Mouse (Mus musculus) embryonic facial prominence, embryonic 15.5 days (tissue): ENCODE measurements around the gene Ckmt1. TPM values are rescaled to one million over a fixed set of nuclear protein-coding genes. Genes with fewer than 3 reads are reported as not detected.
"Not testable (repeated sequence)": the region's sequence is repeated elsewhere in the genome, so short reads cannot be mapped to it uniquely, and the experiment has no call there.

ENCODE experiments used
- ATAC-seq: fragments of 200-750 bp; cut with Nextera tagmentation; 2 replicates; pipeline ENCODE4 v1.8.0; 2017; ENCODE audit warnings: low read depth, moderate TSS enrichment; ENCODE audit not compliant: insufficient number of reproducible peaks, low FRiP score, low TSS enrichment
- H3K27ac ChIP-seq: fragments of 300-500 bp; sonication (generic); replicated peaks from 2 replicates; pipeline ENCODE4 v1.5.1; 2015; ENCODE audit warnings: mild to moderate bottlenecking, inconsistent platforms
- H3K27me3 ChIP-seq: fragments of 300-500 bp; sonication (generic); 2 replicates; pipeline ENCODE4 v1.6.1; 2015; ENCODE audit warnings: inconsistent platforms
- H3K36me3 ChIP-seq: fragments of 300-500 bp; sonication (generic); 2 replicates; pipeline ENCODE4 v1.6.1; 2015; ENCODE audit warnings: mild to moderate bottlenecking, inconsistent platforms
- H3K4me1 ChIP-seq: fragments of 300-500 bp; sonication (generic); 2 replicates; pipeline ENCODE4 v1.6.1; 2015; ENCODE audit warnings: inconsistent platforms
- H3K4me2 ChIP-seq: fragments of 300-500 bp; sonication (generic); replicated peaks from 2 replicates; pipeline ENCODE4 v1.6.1; 2015; ENCODE audit warnings: mild to moderate bottlenecking, inconsistent platforms
- H3K4me3 ChIP-seq: fragments of 300-500 bp; sonication (generic); replicated peaks from 2 replicates; pipeline ENCODE4 v1.5.1; 2015; ENCODE audit warnings: mild to moderate bottlenecking, inconsistent platforms
- H3K9ac ChIP-seq: fragments of 300-500 bp; sonication (generic); 2 replicates; pipeline ENCODE4 v1.6.1; 2015; ENCODE audit warnings: inconsistent platforms
- H3K9me3 ChIP-seq: fragments of 300-500 bp; sonication (generic); replicated peaks from 2 replicates; pipeline ENCODE4 v1.6.1; 2016; ENCODE audit warnings: inconsistent platforms
- WGBS: fragments of 180-500 bp; shearing (Covaris S2); methylation state at CpG from one replicate; pipeline ENCODE4 v1.1.7; 2015; 5-methylcytosine and 5-hydroxymethylcytosine counted together
- polyA plus RNA-seq: library from polyadenylated mRNA; unstranded; fragments of >200 nt; fragmentation: Nextera tagmentation; extraction: Ambion mirVana; gene quantifications from 2 replicates; pipeline ENCODE4 v1.2.1, GENCODE M21; 2015

Gene Ckmt1
- polyA plus RNA-seq, 1 experiment from 2014 or later = 63.8 TPM

DNA sequence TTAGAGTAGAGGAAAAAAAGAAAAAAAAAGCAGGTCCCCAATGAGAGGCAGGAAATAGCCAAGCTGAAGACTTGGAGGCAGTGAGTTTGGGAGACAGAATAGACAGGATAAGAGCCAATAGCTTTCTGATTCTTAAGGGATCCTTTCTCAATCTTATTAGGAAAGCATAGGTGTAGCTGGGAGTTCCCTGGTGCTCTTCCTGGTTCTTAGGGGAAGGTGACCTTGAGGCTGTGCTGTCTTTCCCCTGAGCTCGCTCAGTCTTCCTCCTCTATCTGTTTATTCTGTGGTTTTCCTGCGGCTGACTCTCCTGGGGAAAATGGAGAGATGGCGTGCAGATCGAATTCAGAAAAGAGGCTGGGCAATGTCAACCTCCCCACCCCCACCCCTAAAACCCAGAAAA is 447 bp downstream of the Ckmt1 start:
- WGBS = 0% methylated on average over 4 of the region's 4 CpGs
- H3K4me2 ChIP-seq = peak overlapping the region; percentile 51
- peak overlapping the region; percentile 36 for H3K4me3 ChIP-seq
- H3K36me3 ChIP-seq = no peaks in the 10 kb centered on the region
- H3K9ac ChIP-seq = no peak overlapping the region
- no peaks in the 10 kb centered on the region for H3K9me3 ChIP-seq
- 0 out of 2 replicates have a peak overlapping the region, but pooled peaks have one; percentile 8 for H3K27ac ChIP-seq
- peaks cover 23% of the 10 kb centered on the region for H3K4me1 ChIP-seq
- peaks cover 9% of the 10 kb centered on the region; the same call in 1 of the 2 replicates for H3K27me3 ChIP-seq
- ATAC-seq = no peak

DNA sequence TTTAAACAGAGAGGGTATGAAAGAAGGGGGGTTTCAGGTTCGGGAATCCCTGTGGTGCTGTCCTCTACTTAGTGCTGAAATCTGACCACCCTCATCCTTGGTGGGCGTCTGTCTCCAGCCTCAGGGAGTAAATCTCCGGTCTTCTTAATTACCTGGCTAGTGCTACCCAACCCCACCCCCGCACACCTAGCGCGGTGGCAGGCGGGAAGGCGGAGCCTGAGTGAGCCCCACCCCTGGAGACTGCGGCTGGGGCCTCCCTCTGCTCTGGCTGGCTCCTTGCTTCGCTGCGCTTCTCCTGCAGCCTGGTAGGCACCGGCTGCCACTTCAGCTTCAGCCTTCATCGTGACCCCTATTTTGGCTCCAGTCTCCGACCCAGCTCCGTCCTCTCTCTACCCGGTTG is 867 bp downstream of the Ckmt1 start:
- Histone ChIP-seq H3K9ac (no peak overlapping the region), H3K4me2 (peak overlapping the region; percentile 51), H3K4me3 (peak overlapping the region; percentile 36), H3K36me3 (no peaks in the 10 kb centered on the region), H3K27me3 (peaks cover 9% of the 10 kb centered on the region; the same call in 1 of the 2 replicates), H3K9me3 (no peaks in the 10 kb centered on the region), H3K27ac (no peak overlapping the region; the same call in 1 of the 2 replicates), H3K4me1 (peaks cover 23% of the 10 kb centered on the region)
- under 1% methylated on average over 16 of the region's 16 CpGs for WGBS
- peak; percentile 73 for ATAC-seq

- H3K36me3 ChIP-seq = no peaks in the 10 kb centered on the region
- no peak overlapping the region for H3K9ac ChIP-seq
- no peak for ATAC-seq
- H3K4me1 ChIP-seq = peaks cover 19% of the 10 kb centered on the region
- WGBS = 51% methylated on average over 4 of the region's 4 CpGs
- H3K27me3 ChIP-seq = peaks cover 9% of the 10 kb centered on the region; the same call in 1 of the 2 replicates
- H3K9me3 ChIP-seq = no peaks in the 10 kb centered on the region
- H3K4me3 ChIP-seq = no peak overlapping the region
- no peak overlapping the region for H3K4me2 ChIP-seq
- no peak overlapping the region for H3K27ac ChIP-seq
Observed at GRCm38 (mm10) chr2:121359461-121359860, 1.9 kb downstream of the Ckmt1 start.

DNA sequence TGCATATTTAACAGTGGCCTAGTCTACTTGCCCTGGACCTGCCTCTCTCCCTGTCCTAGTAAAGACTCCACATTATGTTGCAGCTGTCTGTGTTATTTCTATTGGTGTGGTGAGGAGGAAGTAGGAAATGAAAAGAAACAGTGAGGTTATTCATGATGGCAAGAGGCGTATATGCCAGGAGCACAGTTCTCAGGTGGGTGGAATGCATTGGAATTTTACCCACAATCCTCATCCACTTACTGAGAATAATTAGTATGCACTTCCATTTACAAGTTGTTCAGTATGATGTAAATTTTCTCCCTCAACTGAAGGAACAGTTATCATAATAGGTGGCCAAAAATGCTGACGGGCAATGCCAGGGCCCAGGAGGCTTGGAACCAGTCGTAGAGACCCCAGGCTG is 6.1 kb downstream of the Ckmt1 start:
- 75% methylated on average over 3 of the region's 3 CpGs for WGBS
- H3K27ac ChIP-seq = no peak overlapping the region
- ATAC-seq = no peak
- H3K36me3 ChIP-seq = no peaks in the 10 kb centered on the region
- H3K9me3 ChIP-seq = no peaks in the 10 kb centered on the region
- no peak overlapping the region for H3K4me3 ChIP-seq
- peaks cover 3% of the 10 kb centered on the region; the same call in 1 of the 2 replicates for H3K4me1 ChIP-seq
- H3K27me3 ChIP-seq = peaks cover 9% of the 10 kb centered on the region; the same call in 1 of the 2 replicates
- H3K9ac ChIP-seq = no peak overlapping the region
- no peak overlapping the region for H3K4me2 ChIP-seq

DNA sequence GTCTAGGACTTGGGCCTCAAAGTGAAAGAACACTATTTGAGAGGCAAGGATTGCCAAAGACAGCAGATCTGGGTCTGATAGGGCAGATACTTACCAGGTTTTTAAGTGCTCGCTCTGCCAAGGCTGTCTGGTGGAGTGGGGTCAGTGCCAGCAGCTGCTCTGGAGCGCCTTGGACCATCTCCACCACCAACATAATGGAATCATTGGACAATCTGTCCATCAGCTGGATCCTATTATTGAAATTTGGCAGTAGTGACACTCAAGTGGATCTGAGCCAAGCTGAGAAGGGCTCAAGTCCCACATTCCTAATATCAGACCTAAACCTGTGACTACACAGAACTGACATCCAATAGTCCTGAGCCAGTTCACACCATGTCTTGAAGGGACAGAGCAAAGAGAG is 11.3 kb downstream of the Ckmt1 start:
- no peaks in the 10 kb centered on the region for H3K4me1 ChIP-seq
- no peak overlapping the region for H3K9ac ChIP-seq
- H3K9me3 ChIP-seq = no peaks in the 10 kb centered on the region
- H3K36me3 ChIP-seq = no peaks in the 10 kb centered on the region
- no peak overlapping the region for H3K27ac ChIP-seq
- H3K27me3 ChIP-seq = no peaks in the 10 kb centered on the region
- H3K4me3 ChIP-seq = no peak overlapping the region
- no peak for ATAC-seq
- 67% methylated on average over 2 of the region's 2 CpGs for WGBS
- no peak overlapping the region for H3K4me2 ChIP-seq

- Histone ChIP-seq H3K27me3 (no peaks in the 10 kb centered on the region), H3K9me3 (no peaks in the 10 kb centered on the region), H3K4me1 (no peaks in the 10 kb centered on the region), H3K9ac (no peak overlapping the region), H3K4me2 (no peak overlapping the region), H3K27ac (no peak overlapping the region), H3K4me3 (no peak overlapping the region), H3K36me3 (no peaks in the 10 kb centered on the region)
- WGBS = 69% methylated on average over 5 of the region's 5 CpGs
- ATAC-seq = no peak
Observed at GRCm38 (mm10) chr2:121370921-121371320, 13.4 kb downstream of the Ckmt1 start.

DNA sequence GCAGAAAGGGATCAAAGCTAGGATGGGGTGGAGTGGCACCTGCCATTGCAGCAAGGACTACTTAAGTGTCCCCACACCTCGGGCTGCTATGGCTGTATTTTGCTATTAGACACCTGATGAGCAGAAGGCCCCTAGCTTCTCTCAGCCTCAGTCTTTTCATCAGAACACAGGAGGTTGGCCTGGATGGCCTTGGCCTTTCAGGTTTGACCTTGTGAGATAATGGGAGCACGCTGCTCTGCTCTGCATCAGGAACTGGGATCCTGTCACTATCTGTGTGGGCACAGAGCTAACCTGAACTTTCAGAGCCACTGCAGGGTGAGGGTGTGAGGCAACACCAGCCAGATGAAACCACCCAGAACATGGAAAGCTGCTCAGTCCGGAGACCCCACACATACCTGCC is 14.8 kb downstream of the Ckmt1 start:
- Histone ChIP-seq H3K9me3 (no peaks in the 10 kb centered on the region), H3K4me1 (peaks cover 8% of the 10 kb centered on the region; the same call in 1 of the 2 replicates), H3K27me3 (no peaks in the 10 kb centered on the region), H3K4me3 (no peak overlapping the region), H3K9ac (no peak overlapping the region), H3K4me2 (no peak overlapping the region), H3K27ac (no peak overlapping the region), H3K36me3 (no peaks in the 10 kb centered on the region)
- no peak for ATAC-seq
- WGBS = 68% methylated on average over 3 of the region's 3 CpGs

GRCm38 (mm10) chr2:121374766-121375165 is 17.3 kb downstream of the Ckmt1 start:
- Histone ChIP-seq H3K4me1 (peaks cover 11% of the 10 kb centered on the region; the same call in 1 of the 2 replicates), H3K9ac (no peak overlapping the region), H3K27me3 (no peaks in the 10 kb centered on the region), H3K27ac (no peak overlapping the region), H3K4me2 (no peak overlapping the region), H3K4me3 (no peak overlapping the region), H3K36me3 (no peaks in the 10 kb centered on the region), H3K9me3 (no peaks in the 10 kb centered on the region)
- no peak for ATAC-seq
- WGBS = 41% methylated on average over 2 of the region's 2 CpGs

- not testable (repeated sequence) for H3K27ac ChIP-seq, H3K9me3 ChIP-seq, H3K4me1 ChIP-seq, H3K4me2 ChIP-seq, H3K4me3 ChIP-seq, H3K27me3 ChIP-seq, ATAC-seq, H3K9ac ChIP-seq, H3K36me3 ChIP-seq
- WGBS = 90% methylated on average over 17 of the region's 17 CpGs
Observed at GRCm38 (mm10) chr2:121386961-121387575, 29.6 kb downstream of the Ckmt1 start, which contains the start of gene Strc. TSS of gene Strc (minus strand) at chr2:121387168.

GRCm38 (mm10) chr2:121396624-121397023 is 39.1 kb downstream of the Ckmt1 start:
- H3K4me1 ChIP-seq = no peaks in the 10 kb centered on the region
- H3K36me3 ChIP-seq = no peaks in the 10 kb centered on the region
- no peak overlapping the region for H3K4me2 ChIP-seq
- H3K9ac ChIP-seq = no peak overlapping the region
- H3K4me3 ChIP-seq = no peak overlapping the region
- ATAC-seq = no peak
- no peaks in the 10 kb centered on the region for H3K9me3 ChIP-seq
- H3K27me3 ChIP-seq = no peaks in the 10 kb centered on the region
- no peak overlapping the region for H3K27ac ChIP-seq
- WGBS = 14% methylated on average over 8 of the region's 8 CpGs

- Histone ChIP-seq H3K9me3 (no peaks in the 10 kb centered on the region), H3K27ac (no peak overlapping the region), H3K36me3 (no peaks in the 10 kb centered on the region), H3K4me3 (no peak overlapping the region), H3K4me2 (no peak overlapping the region), H3K27me3 (no peaks in the 10 kb centered on the region), H3K9ac (no peak overlapping the region), H3K4me1 (no peaks in the 10 kb centered on the region)
- no peak for ATAC-seq
Observed at GRCm38 (mm10) chr2:121403296-121403695, 45.8 kb downstream of the Ckmt1 start.

- H3K9ac ChIP-seq = no peak overlapping the region
- H3K4me2 ChIP-seq = no peak overlapping the region
- no peak overlapping the region for H3K4me3 ChIP-seq
- H3K4me1 ChIP-seq = peaks cover 6% of the 10 kb centered on the region; the same call in 1 of the 2 replicates
- 32% methylated on average over 4 of the region's 4 CpGs for WGBS
- H3K27ac ChIP-seq = no peak overlapping the region
- no peaks in the 10 kb centered on the region for H3K36me3 ChIP-seq
- no peak for ATAC-seq
- no peaks in the 10 kb centered on the region for H3K9me3 ChIP-seq
- H3K27me3 ChIP-seq = no peaks in the 10 kb centered on the region
Observed at GRCm38 (mm10) chr2:121408160-121408559, 50.6 kb downstream of the Ckmt1 start.
